Mouse (Mus musculus) activated CD4-positive, CD25-positive, alpha-beta regulatory T cell, adult 4 months (primary cell): ENCODE data around the gene Tpk1. TPM values are rescaled to one million over a fixed set of nuclear protein-coding genes. Genes with fewer than 3 reads are reported as not detected.
A peak's percentile ranks its signal among the peaks of the same experiment; 100 is the strongest.
"Not testable (repeated sequence)": the region's sequence is repeated elsewhere in the genome, so short reads cannot be mapped to it uniquely, and the experiment has no call there.

Experiments used
- ATAC-seq: one replicate; pipeline ENCODE4 v1.8.0; 2017
- polyA plus RNA-seq, 2 experiments: library from polyadenylated mRNA; unstranded; fragments of 100-300 nt; shearing (Covaris generic); gene quantifications; one replicate each; pipeline ENCODE4 v1.2.1; 2017

Gene Tpk1
- polyA plus RNA-seq, 2 experiments from 2014 or later, result 9.0 to 10.5 TPM

DNA sequence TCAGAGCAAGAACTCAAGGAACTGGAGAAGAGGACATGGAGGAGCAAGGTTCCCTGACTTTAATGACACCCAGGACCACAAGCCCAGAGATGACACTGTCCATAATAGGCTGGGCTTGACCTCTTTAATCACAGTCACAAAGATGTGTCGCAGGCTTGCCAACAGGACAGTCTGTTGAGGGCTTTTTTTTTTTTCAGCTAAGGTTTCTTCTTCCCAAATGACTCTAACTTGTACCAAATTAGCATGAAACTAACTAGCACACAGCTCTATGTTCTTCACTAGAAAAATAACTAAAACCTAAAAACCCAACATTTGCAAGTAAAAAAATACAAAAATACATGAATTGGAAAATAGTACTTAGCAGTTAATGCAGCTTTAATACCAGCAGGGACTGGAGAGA is 27.2 kb downstream of the Tpk1 start:
- ATAC-seq, result no peak

DNA sequence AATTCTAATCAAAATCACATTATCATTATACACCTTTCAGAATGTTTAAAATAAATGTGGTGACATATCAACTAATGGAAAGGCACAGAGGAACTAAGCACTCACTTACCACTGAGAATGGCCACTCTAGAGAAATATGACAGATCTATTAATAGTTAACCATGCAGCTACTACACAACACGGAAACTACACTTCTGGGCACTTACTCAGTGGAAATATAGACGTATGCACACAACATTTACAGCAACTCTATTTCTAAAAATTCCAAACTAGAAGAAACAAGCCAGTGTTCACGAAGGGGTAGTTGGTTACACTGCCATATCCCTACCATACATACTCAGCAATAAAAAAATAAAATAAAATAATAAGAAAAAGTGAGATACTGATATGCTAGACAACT is 28.0 kb downstream of the Tpk1 start:
- no peak for ATAC-seq

DNA sequence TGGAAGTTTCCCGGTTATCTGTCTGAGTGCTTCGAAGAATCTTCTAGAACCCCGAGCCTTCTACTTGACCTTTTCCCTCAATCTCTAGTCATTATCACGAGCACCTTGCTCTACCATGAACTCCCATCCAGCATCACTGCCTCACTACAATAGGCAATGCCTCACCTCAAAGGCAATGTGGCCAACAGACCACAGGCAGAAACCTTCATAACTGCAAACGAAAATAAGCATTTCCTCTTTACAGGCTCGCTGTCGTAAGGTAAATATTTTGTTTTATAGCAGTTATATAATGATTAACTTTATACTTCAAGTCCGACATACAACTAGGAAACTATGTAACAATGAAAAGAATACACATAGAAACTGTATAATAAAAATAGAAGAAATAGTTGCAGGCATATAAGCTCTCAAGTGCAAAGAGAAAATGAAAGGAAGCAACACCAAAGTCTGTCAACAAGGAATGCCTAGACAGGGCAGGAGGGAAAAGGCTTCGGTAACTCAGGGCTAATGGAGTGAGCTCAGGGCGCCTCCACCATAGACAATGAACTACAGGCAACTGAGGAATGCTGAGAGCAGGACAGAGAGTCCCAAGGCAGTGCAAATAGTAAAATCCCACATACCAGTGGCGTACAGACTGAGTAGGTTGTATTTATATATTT is 29.0 kb downstream of the Tpk1 start:
- peak; percentile 58 for ATAC-seq

DNA sequence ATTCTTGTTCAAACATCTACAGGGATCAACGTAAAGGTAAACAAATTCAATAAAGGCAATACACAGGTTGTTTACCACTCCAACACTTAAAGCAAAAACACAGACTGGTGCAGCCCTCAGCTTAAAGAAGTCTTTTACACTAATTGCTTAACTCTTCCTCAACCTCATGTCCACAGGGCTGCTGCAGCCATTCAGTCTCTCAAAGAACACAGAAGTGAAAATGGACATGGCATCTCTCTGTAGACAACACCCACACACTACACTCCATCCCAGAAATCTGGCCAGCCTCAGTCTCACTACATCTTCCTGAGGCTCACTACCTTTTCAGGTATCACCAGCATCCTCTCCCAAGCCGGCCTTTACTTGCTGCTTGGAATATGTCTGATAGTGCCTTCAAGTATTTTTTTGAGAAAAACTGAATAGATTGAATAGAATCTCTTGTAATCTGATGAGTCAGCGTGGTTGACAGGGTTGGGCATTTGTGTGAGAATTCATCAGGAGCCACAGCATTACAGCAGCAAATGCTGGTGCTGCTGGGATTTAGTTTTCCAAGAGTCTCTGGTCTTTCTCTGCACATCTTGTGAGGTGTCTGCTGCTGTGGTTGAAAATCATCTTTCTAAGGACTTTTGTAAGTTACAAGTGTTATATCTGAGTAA is 32.6 kb downstream of the Tpk1 start:
- no peak for ATAC-seq

DNA sequence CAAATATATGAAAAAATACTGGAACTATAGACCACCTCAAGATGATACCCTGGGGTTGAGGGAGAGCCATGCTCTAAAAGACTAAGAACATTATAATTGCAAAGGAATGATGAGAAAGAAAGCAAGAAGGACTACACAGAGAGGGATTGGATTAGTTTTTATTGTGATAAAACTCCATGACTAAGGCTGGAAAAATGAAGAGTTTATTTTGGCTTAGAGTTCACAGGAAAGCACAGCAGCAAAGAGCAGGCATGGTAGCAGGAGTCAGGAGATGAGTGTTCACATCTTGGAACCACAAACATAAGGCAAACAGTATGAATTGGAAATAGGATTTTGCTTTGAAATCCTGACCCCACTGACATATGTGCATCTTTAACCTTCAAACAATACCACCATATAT is 33.2 kb downstream of the Tpk1 start:
- no peak for ATAC-seq

DNA sequence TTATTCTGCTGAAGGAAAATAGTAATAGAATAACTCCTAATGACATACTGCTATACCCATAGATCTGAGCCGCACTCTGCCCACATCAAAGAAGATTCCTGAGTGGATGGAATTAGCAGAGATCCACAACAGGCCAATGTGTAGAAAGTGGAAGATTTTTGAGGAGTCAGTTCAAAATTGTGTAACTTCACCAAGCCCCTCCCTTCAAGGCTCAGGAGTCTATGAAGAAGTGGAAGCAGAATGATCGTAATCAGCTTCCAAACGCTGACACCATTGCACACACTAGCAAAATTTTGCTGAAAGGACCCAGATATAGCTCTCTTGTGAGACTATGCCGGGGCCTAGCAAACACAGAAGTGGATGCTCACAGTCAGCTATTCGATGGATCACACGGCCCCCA is 42.6 kb downstream of the Tpk1 start:
- ATAC-seq, result not testable (repeated sequence)

DNA sequence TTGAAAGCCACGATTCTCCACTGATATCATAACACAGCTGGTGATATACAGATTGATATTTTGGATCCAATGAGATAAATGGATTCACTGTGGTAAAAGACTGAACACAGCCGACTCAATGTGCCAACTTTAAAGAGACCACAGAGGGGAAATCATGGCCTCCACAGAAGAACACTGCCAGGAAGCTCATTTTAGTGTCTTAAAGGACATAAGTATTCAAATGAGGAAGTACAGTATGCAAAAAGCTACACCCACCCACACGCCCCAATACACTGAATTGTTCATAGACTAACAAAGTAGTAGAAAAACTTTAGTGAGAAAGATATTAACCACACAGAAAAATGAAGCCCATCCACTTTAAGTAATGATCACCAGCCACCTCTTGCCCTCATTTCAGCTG is 46.8 kb downstream of the Tpk1 start:
- peak; percentile 65 for ATAC-seq

DNA sequence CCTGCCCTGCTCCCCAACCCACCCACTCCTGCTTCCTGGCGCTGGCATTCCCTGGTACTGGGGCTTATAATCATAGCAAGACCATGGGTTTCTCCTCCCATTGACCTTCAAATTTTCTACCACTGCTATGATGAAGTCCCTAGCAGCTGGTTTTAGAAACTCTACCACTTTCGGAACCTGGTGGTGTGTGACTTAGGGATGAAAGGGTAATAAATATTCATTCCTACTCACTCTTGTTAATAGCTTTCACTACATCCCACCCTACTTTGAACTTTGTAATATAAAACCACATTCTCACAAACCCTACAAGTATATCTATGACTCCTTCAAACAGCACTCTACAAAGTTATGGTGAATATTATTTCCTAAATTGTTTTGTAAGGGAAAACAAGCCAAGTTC is 54.3 kb downstream of the Tpk1 start:
- no peak for ATAC-seq

DNA sequence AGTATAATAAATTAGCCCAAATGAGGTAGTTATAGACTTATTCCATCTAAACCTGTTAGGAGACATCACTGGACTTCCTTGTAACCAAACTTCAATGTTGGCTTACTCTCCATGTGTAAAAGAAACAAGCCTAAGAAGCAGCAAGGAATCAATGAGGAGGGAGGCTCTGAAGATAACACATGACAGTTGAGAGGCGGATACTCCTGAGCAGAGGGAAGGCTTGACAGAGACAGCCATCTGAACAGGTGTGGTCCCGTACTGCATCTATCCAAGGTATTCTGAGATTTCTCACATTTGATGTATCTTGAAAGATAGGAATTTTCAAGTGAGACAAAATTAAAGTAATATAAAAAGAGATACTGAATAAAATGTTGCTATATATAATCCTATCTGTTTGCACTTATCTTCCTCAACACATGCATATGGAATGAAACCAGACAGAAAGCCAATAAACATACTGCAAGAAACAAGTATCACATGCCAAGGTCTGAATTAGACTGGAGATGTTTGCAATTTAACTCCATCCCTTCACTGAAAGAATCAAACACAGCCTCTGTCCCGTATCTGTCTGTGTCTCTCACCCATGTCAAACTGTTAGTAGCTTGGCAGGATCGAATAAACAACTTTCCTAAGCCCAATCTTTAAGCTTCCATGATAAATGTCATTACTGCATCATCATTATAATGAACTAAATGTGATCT is 75.1 kb downstream of the Tpk1 start:
- ATAC-seq, result no peak

DNA sequence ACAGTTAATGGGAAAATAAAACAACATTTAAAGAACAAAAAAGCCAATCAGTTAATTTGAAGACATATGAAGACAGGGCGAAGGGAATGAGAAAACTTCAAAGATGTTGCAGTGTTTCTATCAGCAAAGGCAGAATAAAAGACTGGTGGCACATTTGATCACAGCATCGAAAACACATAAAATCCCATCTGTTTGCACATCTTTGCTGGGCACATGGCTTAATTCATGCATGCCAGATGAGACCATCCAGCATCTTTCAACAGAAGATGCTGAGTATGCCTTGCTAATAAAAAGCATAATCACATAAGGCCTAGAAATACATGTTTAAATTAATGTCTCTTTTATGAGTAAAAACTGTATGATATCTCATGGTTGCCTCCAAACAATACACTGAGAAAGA is 80.8 kb downstream of the Tpk1 start:
- no peak for ATAC-seq

DNA sequence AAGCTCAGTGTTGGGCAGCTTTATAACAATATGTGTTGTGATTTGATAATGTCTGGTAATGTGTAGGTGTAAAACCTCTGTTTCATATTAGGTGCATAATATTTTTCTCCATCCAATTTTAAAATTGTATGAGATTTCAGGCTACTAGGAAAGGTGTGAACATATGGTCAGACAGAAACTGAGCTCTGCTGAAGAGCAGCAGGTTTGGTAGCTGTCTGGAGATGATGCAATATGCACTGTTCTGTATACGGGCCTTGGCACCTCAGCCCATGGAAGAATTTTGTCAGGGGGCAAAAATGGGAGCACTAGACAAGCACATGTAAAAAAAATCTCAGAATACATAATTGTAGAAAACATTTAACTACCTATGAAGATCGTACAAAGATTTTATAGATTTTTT is 84.3 kb downstream of the Tpk1 start:
- no peak for ATAC-seq

DNA sequence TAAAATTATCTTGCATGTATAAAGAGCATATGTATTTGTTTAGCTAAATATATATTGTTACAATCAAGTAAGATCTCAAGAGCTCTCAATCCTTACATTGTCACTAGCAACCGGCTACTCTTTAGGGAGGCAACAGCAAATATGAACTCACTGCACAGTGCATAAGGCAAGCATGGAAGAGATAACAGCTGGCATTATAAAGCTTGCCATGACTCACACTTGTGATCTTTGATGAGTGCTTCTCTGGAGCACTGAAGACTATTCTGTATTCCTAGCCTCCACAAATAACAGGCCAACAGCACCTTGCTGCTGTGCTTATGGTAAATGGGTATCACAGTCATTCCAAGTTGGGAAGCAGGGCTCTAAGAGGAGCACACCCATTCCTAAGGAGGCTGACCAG is 98.2 kb downstream of the Tpk1 start:
- ATAC-seq, result no peak

DNA sequence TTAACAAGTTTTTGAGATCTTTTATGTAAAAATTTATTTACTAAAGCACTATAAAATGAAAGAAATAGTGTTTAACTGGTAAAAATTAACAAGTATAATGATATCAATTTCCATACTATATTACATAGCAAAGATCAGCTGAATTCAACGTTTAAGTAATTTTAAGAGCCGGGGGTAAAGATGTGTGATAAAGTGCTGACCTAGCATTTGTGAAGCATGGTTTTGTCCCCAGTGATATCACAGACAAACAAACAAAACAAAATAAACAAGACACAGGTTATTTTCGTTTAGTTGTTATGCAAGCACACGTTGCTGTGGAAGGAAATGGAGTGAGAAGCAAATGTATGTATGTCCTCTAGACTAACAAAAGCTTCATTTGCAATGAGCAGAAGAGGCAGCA is 103.6 kb downstream of the Tpk1 start:
- ATAC-seq, result no peak

DNA sequence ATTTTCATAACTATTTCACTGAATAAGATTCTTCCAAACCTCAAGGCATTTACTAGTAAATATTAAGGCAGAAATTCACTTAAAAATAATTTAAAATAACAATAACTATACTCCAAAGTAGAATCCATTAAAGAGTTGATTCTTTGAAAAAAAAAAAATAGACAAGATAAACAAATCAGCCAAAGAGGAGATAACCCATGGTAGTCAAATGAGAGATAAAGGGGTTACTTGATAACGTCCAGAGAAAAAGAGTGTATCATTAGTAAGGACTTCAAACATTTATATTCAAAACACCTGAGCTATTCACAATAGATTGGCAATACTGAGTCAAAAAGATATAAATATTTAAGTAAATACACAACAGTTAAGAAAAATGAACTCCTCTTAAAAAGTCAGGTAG is 114.7 kb downstream of the Tpk1 start:
- no peak for ATAC-seq

DNA sequence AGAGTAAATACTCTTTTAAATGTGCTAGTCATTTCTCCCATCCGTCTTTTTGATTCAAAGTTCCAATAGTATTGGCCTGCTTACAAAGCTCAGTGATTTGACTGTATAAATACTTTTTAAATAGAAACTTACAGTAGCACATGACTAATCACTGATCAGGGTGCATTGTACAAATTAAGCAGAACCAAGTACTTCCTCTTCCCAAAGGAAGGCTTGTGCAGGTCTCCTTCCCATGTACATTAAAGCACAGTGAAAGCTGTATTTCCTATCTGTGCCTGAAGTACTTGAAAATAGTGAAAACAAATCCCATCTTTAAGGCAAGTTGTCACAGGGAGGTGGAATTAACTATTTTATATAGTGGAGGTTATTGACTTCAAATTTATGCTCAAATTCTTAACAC is 119.5 kb downstream of the Tpk1 start:
- ATAC-seq, result no peak

DNA sequence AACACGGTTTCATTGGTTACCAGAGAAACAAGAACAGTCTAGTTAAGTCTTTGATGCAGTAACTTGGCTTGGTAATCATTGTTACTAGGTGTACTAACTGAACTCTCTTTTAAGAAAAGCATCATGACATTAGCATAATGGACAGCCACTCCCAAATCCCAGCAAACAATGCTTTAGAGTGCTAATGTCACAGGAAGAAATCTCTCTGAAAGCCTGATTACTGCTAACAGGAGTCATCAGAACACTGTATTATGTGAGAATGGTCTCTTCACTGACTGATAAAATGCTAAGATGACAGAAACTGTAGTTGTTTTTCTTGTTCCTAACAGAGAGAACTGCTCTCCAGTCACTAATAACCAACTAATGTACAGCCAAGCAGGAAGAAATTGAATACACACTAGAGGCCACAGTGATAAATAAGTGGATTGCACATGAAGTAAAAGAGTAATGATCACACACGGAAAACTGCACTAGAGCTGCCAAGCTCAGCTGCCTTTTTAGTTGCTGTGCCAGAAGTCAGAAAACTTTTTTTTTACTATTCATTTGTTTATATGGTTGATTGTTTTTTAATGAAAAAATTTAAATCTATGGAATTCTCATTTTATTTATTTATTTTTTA is 128.7 kb downstream of the Tpk1 start:
- ATAC-seq, result no peak

DNA sequence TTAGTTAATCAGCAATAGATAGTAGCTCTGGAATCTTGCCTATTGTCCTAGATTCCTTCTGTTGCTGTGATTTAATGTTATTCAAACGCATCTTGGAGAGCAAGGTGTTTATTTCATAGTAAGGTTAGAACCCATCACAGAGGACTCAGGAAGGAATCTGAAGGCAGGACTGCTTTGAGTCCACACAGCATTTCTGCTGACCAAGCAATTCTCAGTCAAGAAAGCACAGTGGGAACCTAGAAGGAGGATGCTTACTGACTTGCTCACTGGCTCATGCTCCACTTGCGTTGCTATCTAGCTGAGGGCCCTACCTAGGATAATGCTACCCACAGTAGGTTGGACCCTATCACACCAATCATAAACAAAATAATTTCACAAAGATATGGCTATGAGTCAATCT is 130.6 kb downstream of the Tpk1 start:
- no peak for ATAC-seq

DNA sequence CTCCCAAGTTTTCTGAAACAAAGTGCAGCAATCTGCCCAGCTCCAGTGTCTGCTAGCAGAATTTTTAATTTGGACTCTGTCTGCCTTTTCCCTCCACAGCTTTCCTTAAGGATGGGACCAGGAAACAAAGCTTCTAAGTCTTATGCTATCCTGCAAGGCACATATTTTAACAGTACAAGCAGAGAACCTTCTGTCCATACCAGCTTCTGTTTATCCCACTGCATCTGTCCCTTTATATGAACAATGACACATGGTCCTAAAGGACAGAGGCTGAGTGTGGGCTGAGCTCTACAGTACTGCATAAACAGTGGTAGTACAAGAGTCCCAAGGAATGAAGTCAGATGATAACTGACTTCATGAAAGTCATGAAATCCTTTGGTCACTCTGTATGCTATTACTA is 132.8 kb downstream of the Tpk1 start:
- ATAC-seq, result no peak

DNA sequence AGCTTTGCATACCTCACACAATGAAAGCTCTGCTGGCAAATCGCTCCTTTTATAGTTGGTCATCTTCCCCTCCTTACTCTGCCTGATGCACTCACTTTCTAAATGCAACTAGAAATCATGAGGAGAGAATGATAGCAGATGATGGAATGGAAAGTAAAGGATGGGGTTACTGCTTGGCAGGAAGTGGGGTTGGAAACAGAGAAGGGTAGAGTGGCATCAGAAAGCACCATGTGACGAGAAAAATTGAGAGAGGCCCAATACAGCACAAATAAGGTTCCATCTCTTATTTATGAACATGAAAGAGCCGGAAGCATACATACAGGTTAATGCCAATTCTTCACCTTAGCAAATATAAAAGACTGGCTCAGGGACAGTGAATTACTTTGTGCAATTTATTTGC is 133.3 kb downstream of the Tpk1 start:
- ATAC-seq, result peak; percentile 54

DNA sequence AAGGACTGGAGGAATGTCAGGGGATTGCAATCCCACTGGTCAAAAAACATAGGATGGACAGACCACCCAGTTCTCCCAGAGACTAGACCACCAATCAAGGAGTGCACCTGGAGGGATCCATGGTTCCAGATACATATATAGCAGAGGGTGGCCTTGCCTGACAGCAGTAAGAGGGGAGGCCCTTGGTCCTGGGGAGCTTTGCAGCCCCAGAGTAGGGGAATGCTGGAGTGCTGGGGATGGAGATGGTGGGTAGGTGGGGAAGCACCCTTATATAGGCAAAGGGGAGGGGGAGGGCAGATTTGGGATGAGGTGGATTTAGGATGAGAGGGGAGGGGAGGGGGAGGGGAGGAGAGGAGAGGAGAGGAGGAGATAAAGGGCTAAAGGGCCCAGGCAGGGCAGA is 134.1 kb downstream of the Tpk1 start:
- ATAC-seq, result no peak

DNA sequence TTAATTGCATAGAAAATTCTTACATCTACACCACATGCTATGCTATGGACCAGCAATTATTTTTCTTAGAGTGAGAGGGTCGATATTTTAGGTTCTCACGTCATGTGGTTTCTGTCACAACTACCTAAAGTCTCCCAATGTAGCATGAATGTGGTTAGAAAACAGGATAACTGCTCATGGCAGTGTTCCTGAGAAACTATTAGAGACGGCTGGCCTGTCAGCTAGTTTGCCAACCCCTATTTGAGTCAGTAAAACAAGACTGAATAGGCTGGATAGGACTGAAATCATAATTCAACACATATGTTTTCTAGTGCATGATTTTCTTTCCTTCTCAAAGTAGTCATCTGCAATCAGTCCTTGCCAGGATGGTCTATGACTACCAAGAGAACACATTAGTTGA is 137.1 kb downstream of the Tpk1 start:
- no peak for ATAC-seq

DNA sequence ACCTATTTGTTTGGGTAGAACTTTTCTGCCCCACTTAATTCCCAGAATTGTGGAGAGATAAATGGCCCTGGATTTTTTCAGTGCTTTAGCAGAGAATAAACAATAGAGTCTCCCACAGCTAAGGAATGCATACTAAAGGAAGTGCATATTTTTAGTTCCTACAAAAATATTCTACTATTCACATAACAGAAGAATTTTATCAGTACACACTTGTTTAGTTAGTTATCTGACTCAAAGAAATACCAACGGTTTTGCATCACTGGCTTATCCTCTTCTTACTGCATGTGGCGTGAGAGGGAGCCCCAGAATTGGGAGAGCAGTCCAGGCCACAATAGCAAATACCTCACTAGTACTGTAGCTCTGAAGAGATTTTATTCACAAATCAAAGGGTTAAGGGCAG is 141.1 kb downstream of the Tpk1 start:
- ATAC-seq, result no peak

DNA sequence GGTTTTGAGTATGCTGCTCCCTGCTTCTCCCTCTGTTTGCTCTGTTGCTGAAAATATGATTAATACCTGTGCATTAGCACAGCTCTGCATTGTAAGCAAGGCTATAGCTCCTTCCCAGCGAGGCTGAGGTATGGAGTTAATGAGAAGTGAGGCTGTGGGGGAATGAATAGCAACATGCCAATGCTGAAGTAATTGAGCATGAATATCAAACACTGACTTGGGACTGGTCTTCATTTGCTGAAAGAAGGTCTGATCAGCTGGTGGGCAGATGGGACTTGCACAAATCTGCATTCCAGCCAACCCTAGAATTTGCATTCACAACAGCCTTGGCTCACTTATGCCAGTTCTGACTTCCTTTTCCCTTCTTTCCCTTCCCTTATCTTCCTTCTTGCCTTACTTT is 144.0 kb downstream of the Tpk1 start:
- ATAC-seq, result no peak

DNA sequence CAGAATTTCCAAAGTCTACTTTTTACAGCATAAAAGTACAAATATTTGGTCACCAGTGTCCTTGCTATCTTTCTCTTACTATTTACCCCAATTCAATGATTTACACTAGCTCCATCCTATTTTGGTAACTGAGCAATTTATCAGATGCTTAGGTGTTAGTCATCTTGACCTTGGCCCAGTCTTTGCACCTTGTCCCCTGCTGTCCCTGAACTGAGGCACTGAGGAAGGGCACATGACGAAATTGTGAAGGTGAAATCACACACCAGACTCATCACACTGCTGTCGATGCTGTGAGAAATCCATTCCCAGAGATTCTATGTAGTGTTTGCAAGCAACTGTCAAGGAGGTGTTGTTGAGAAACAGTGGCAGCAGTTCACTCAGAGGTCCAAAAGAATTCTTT is 145.9 kb downstream of the Tpk1 start:
- no peak for ATAC-seq
